Mouse (Mus musculus) kidney, postnatal 14 days (tissue): ENCODE measurements around the gene Ank2.
"Not testable (repeated sequence)": the region's sequence is repeated elsewhere in the genome, so short reads cannot be mapped to it uniquely, and the experiment has no call there.

Source experiments
- DNase-seq: peaks from one replicate; pipeline ENCODE4 v3.0.0; 2022; ENCODE audit warnings: mixed read lengths

Gene Ank2

GRCm38 (mm10) chr3:127350602-127351362, 148.4 kb downstream of the Ank2 start:
- no peak for DNase-seq

DNA sequence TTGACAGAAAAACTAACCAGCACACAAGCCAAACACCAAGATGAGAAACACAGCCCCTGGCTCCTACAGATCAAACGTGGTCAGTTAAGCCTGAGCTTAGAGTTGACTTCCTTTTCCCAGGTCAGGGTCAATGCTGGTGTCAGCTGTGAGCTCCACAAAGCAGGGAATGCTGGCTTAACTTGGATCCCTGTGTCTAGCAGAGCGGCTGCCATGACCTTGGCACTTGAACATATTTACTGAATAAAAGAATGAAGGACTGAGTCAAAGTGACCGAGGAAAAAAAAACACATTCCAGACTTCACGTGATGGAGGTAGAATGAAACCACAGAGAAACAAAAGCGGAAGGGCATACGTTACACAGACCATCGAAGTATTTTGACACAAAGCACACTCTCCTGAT, 150.2 kb downstream of the Ank2 start:
- no peak for DNase-seq

- DNase-seq, result no peak
These were observed 153.2 kb downstream of the Ank2 start for GRCm38 (mm10) chr3:127345860-127346459.

DNA sequence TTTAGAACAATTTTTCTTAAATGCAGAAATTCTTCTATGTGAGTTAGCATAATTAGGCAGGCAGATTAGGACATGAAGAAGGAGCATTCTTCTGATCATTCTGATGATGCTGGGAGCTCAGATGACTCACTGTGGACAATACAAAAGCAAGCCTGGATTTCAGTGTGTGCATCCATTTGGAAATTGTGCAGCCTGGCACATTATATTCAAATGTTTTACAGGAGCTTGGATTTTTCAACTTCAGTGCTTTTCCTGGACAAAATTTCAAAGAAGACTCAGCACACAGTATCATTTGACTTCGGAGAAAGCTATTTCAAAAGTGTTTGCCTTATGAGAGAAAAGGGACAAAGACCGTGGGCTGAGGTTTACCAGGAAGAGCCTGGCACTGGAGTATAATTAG, 157.8 kb downstream of the Ank2 start:
- no peak for DNase-seq

DNA sequence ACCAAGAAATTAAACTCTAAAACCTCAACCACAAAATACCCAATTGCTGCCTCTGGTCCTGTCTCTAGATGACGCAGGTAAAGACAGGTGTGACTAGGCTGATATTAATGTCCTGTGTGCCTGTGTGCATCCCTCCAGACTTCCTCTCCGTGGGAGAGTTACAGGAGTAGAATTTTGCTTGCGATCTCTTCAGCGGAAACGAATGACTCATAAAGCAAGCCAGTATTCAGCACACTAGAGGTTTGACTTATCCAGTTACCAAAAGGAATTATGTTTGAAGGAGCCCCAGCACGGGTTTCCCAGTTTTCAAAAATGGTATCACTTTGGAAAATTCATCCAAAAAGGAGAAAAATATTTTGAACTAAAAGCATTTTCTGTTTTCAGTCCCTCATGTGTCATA, 164.3 kb downstream of the Ank2 start:
- DNase-seq, result no peak

DNA sequence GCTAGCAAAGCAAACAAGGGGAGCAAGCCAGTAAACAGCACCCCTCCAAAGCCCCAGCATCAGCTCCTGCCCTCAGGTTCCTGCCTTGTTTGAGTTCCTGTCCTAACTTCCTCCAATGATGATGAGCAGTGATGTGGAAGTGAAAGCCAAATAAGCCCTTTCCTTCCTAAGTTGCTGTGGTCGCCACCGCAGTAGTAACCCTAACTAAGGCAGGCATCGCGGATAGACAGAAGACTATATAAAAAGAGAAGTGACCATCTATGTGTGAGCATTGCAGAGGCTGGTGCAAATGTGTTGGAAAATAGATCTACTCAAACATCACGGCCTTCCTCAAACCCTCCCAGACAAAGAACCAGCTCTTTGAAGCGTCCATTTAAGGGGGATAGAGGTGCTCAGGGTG, 167.6 kb downstream of the Ank2 start:
- DNase-seq, result no peak

DNA sequence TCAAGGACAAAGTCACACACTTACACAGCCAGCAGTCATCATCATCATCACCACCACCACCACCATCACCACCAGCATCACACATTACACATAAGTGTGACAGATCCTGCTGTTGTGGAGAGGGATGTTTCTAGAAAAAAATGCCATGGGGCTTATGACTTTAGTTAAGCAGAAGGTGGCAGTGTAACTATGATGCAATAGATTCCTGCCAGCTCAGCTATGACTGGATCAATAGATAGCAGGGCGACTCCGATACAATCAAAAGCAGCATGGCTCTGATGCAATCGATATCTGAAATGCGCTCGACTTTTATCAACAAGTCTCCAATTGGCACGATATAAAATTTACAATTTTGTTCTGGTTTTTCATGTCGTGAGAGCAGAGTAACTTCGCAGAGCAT, 172.8 kb downstream of the Ank2 start:
- no peak for DNase-seq

- DNase-seq, result peak; percentile 50
These were observed 176.3 kb downstream of the Ank2 start for GRCm38 (mm10) chr3:127322870-127323269.

DNA sequence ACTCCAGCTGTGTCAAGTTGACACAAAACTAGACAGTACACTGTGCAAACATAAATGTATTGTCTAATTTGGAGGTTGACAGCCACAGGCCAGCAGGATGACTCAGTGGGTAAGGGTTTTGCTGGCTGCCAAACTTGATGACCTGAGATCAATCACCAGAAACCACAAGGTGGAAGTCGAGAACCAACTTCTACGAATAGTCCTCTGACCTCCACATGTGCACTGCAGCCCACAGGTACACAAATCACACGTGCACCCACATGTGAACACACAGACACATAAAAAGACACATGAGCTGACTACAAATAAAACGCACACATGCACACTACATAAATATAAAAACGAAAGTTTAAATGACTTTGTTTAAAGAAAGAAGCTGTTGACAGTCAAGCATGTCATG, 177.5 kb downstream of the Ank2 start:
- DNase-seq, result no peak

DNA sequence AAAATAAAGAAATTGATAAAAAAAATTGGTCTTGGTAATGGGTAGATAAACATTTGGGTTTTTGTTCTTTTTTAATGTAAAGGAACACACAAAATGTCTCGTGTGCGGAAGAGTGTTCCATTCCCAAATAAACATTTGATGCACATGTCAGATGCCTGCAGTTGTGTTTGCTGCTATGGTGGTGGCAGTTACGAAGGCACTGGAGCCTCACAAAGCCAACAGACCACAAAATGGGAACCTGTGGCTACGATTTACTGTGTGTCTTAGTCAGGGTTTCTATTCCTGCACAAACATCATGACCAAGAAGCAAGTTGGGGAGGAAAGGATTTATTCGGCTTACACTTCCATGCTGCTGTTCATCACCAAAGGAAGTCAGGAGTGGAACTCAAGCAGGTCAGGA, 178.1 kb downstream of the Ank2 start:
- DNase-seq, result not testable (repeated sequence)

GRCm38 (mm10) chr3:127320311-127320710, 178.8 kb downstream of the Ank2 start:
- DNase-seq, result no peak

GRCm38 (mm10) chr3:127317641-127318040, 181.5 kb downstream of the Ank2 start:
- no peak for DNase-seq

- DNase-seq, result no peak
These were observed 182.4 kb downstream of the Ank2 start for GRCm38 (mm10) chr3:127316717-127317116.

GRCm38 (mm10) chr3:127311521-127311920, 187.6 kb downstream of the Ank2 start:
- no peak for DNase-seq

- no peak for DNase-seq
These were observed 189.1 kb downstream of the Ank2 start for GRCm38 (mm10) chr3:127310079-127310478.

GRCm38 (mm10) chr3:127303957-127304553, 195.1 kb downstream of the Ank2 start:
- DNase-seq, result no peak

DNA sequence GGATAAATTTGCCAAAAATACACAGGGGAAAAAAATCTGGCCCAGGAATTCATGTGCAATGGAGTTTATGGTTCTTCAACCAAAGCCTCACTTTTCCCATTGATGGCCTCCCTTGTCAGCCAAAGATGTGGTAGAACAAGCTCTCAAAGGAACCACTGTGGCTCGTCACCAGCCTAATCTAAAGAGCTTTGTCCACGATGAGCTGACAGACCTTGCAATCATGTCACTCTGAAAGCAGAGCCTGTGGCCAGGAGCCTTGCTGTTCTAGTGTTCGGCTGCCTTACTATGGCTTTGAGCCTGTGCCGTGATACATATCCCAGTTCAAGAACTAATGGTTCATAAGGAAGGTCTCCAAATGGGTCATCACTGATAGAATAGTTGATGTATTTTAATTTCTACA, 196.1 kb downstream of the Ank2 start:
- DNase-seq, result no peak

DNA sequence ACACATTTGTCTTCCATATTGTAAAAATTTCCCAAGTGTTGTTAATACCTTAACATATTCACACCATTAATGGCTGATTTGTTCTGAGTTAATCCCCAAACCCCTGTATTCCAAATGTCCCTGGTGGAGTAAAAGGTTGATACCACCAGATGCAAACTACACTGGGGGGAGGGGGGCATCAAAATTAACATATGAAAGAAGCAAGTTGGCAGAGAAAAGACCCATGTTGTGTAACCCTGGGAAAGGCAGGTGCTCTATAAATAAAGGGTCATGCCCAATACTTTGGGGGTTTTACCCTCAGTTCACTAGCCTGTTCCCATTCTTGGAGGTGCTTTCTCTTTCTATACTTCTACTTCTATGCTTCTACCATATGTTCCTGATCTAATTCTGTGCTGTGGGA, 198.4 kb downstream of the Ank2 start:
- no peak for DNase-seq

DNA sequence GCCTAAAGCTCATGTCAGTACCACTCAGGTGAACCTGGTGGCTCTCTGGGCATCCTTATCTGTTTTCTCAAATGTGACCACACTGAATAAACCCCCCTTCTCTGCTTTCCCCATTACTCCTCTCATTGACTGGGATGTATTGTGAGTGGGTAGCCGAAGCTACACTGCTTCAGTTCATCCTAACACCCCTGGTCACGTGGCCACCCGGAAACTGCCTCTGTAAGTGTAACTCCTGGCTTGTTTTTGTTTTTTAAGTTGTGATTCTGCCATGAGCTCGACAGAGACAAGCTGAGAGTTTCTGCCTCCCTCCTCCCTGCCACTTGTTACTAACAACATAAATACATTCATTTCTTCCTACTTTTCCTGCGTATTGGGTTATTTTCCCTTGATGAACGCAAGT, 203.2 kb downstream of the Ank2 start:
- no peak for DNase-seq

DNA sequence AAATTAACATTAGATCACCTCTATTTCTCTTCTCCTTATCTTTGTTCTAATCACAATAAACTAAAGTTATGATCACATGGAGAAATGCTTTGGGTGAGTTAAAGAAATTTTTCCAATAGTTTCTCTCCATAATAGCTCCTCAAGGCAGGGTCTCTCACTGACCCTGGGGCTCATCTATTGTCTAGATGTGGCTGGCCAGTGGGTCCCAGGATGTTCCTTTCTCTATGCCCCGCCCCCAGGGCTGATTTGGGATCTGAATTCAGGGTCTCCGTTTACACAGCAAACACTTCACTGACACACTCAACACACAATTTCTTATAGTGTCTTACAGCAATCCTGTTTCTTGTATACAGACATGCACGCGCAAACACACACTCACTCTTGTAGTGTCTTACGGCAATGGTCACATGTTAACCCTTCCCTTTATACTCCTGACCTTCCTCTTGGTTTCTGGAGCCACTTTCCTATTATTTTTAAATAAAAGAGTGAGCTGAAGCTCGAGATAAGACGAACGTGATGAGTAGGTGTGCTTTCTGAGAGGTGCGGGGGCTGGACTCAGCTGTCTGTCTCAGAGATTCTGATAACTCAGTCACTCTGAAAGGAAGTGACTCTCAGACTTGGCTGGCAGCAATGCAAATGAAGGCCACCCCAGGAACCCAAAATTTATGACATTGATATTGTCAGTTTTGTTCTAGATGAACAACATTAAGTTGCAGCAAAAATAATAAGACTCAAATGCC, 204.4 kb downstream of the Ank2 start:
- DNase-seq, result no peak

- no peak for DNase-seq
These were observed 205.1 kb downstream of the Ank2 start for GRCm38 (mm10) chr3:127294079-127294478.

DNA sequence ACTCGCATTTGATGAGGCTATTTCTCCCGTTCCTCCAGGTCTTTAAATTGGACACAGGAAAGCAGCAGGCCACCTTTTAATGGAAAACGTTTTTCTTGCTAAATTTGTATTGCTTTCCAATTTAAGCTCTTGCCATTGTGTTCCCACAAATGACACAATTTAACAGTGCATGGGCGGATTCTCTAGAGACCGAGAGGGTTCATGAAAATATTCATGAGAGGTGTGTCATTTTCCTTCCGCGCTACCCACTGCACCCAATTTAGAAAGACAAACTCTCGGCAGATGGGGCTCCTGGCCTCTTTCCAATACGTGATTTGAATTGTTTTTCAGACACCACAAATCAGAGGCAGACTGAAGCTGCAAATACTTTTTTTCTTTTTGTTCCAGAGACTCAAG, 205.7 kb downstream of the Ank2 start:
- DNase-seq, result no peak

DNA sequence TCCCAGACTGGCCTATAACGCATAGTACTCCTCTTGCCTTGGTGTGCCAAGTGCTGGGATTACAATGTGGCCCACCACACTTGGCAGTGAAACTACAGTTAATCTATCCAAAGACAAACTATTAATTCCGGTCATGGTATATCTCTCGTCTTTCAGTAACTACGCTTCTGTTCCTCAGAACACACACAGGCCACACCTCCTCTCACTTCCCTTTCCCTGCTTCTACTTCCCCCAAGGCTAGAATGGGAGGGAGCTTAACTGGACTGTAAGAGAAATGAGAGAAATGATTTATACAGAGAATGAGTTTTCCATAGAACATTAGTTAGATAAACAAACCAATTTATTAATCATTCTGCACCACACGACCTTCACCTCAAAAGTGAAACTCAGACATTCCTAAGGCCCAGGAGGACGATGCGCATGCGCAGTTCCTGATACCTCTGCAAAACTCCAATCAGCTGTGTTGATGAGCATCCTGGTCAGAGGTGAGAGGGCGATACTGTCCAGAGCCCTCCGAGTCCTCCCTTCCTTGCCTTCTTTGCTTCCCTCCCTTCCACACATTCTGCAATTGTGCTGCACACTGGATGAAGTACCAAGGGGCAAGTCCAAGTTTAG, 206.2 kb downstream of the Ank2 start:
- DNase-seq, result no peak
